30 mouse cellular contexts compared by ENCODE assay signal in the genomic region with DNA sequence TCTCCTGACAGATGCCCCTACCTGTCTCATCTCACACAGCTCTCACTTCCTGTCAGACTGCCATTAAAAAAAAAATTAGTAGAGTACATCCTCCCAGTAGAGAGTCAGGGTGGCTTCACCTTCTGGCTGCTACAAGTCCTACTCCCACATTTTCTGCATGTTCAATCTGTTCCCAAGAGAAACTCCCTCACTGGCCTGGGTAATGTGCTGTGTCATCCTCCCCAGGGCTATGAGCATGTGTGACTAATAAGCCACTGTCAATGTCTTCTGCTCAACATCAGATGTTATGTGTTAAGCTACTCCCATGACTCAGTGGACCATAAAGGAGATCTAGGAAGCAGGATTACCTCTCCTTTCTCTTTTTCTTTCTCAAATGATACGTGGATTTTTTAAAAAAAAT.
DNase-seq lines count a peak whose midpoint lies in the region; ATAC-seq and TF ChIP-seq lines count a peak whose summit lies in the region.
"Had no signal": no experiment of that assay in that cellular context is flagged by ENCODE, and none has a peak within 500 bp of the region (broad histone marks: within the 10 kb centered on the region; RNA-seq: fewer than 3 reads in every experiment).

No protein-coding gene starts in this region.

- no peaks in the 10 kb centered on the region for H3K4me1 ChIP-seq in kidney, postnatal 0 days (replicated peaks; ENCODE audit: insufficient read depth, low read length)
- no peaks in the 10 kb centered on the region for H3K4me1 ChIP-seq in embryonic fibroblast, embryonic 13.5 days (ENCODE audit: control insufficient read depth, insufficient read depth, low read length)
- no peaks in the 10 kb centered on the region for H3K4me1 ChIP-seq in intestine, embryonic 16.5 days (ENCODE audit: control insufficient read depth, insufficient read depth, low read length)
- H3K4me1 ChIP-seq: forebrain, embryonic 13.5 days; hindbrain, embryonic 12.5 days; intestine, embryonic 15.5 days; midbrain, embryonic 10.5 days; midbrain, embryonic 15.5 days; neural tube, embryonic 12.5 days; stomach, embryonic 15.5 days had no signal

- no peaks in the 10 kb centered on the region for H3K27me3 ChIP-seq in kidney, postnatal 0 days (ENCODE audit: insufficient read depth, low read length)
- no peaks in the 10 kb centered on the region for H3K27me3 ChIP-seq in C2C12 (ENCODE audit: control insufficient read depth, insufficient read depth, insufficient read length)
- H3K27me3 ChIP-seq in intestine, embryonic 16.5 days (replicated peaks; ENCODE audit: control insufficient read depth, insufficient read depth, low read length) = no peaks in the 10 kb centered on the region
- H3K27me3 ChIP-seq: forebrain, embryonic 13.5 days; hindbrain, embryonic 12.5 days; intestine, embryonic 15.5 days; midbrain, embryonic 15.5 days; neural tube, embryonic 12.5 days; stomach, embryonic 15.5 days had no signal

- DNase-seq in adrenal gland, adult (ENCODE audit: inconsistent age in 2 of 2, low spot score in 1 of 2) = peak; percentile 3 to 26
- no peak for DNase-seq in adrenal gland, postnatal 4 days (ENCODE audit: low spot score in 2 of 2)
- DNase-seq in kidney, postnatal 0 days (ENCODE audit: low spot score) = peak; percentile 46
- no peak for DNase-seq in kidney, adult 8-10 months
- DNase-seq: adrenal gland, postnatal 10 days; cerebellum, adult 11-12 months; cerebellum, adult 9-11 months; gastrocnemius, postnatal 36 days; heart, adult 18-20 months; heart, postnatal 36 days; kidney, postnatal 14 days; liver; lung, embryonic 14.5 days; right cerebral cortex, postnatal 14 days; thymus, postnatal 14 days had no signal

- no peaks in the 10 kb centered on the region for H3K79me2 ChIP-seq in C2C12 (ENCODE audit: control insufficient read depth, insufficient read depth)

- TF ChIP-seq POLR2A in embryonic fibroblast, embryonic 13.5 days (IDR thresholded peaks at IDR 0.05; ENCODE audit: low read depth, low read length) = no peak

- no peaks in the 10 kb centered on the region for H3K9me3 ChIP-seq in kidney, postnatal 0 days (replicated peaks; ENCODE audit: low read length)
- no peaks in the 10 kb centered on the region for H3K9me3 ChIP-seq in intestine, embryonic 16.5 days (ENCODE audit: control insufficient read depth, low read length)
- H3K9me3 ChIP-seq: forebrain, embryonic 13.5 days; hindbrain, embryonic 12.5 days; intestine, embryonic 15.5 days; midbrain, embryonic 10.5 days; midbrain, embryonic 15.5 days; neural tube, embryonic 12.5 days; stomach, embryonic 15.5 days had no signal

- H3K27ac ChIP-seq in kidney, postnatal 0 days = no peak overlapping the region
- peak overlapping the region; percentile 18; the same call in 1 of the 2 replicates for H3K27ac ChIP-seq in embryonic fibroblast, embryonic 13.5 days (ENCODE audit: insufficient read depth, low read length)
- no peak overlapping the region for H3K27ac ChIP-seq in intestine, embryonic 16.5 days (ENCODE audit: low read length)
- H3K27ac ChIP-seq: forebrain, embryonic 13.5 days; hindbrain, embryonic 12.5 days; hindbrain, postnatal 0 days; intestine, embryonic 15.5 days; liver, embryonic 14.5 days; midbrain, embryonic 10.5 days; midbrain, embryonic 15.5 days; neural tube, embryonic 12.5 days; stomach, embryonic 15.5 days had no signal

- no peaks in the 10 kb centered on the region for H3K36me3 ChIP-seq in kidney, postnatal 0 days (ENCODE audit: insufficient read depth, low read length)
- H3K36me3 ChIP-seq in C2C12 (ENCODE audit: control insufficient read depth, insufficient read depth) = no peaks in the 10 kb centered on the region
- H3K36me3 ChIP-seq in intestine, embryonic 16.5 days (ENCODE audit: control insufficient read depth, insufficient read depth, low read length) = no peaks in the 10 kb centered on the region
- H3K36me3 ChIP-seq: hindbrain, embryonic 12.5 days; intestine, embryonic 15.5 days; midbrain, embryonic 10.5 days; midbrain, embryonic 15.5 days; neural tube, embryonic 12.5 days; stomach, embryonic 15.5 days had no signal

- no peak overlapping the region for H3ac ChIP-seq in C2C12 (ENCODE audit: control insufficient read depth, insufficient read length, low read depth)

- H3K4me2 ChIP-seq in kidney, postnatal 0 days (ENCODE audit: low read length) = no peak overlapping the region
- no peak overlapping the region for H3K4me2 ChIP-seq in intestine, embryonic 16.5 days (ENCODE audit: low read depth, low read length)
- H3K4me2 ChIP-seq: forebrain, embryonic 13.5 days; heart, embryonic 11.5 days; hindbrain, embryonic 12.5 days; intestine, embryonic 15.5 days; lung, embryonic 14.5 days; midbrain, embryonic 15.5 days; neural tube, embryonic 12.5 days; stomach, embryonic 15.5 days had no signal

- peak; percentile 79; the same call in 1 of the 2 replicates for ATAC-seq in kidney, postnatal 0 days (replicated peaks; ENCODE audit: low FRiP score, low read depth)
- no peak for ATAC-seq in intestine, embryonic 16.5 days
- no peak for ATAC-seq in monocyte, adult 5-6 weeks (replicated peaks; ENCODE audit: insufficient number of reproducible peaks, low FRiP score, low TSS enrichment, poor library complexity, severe bottlenecking)
- ATAC-seq: CD4-positive, CD25-positive, alpha-beta regulatory T cell, adult 4 months; forebrain, embryonic 13.5 days; hindbrain, postnatal 0 days; intestine, embryonic 15.5 days; midbrain, embryonic 15.5 days had no signal

- H3K79me3 ChIP-seq in C2C12 (ENCODE audit: low read depth) = no peaks in the 10 kb centered on the region

- no peak overlapping the region for H3K9ac ChIP-seq in kidney, postnatal 0 days (ENCODE audit: low read depth, low read length)
- H3K9ac ChIP-seq in intestine, embryonic 16.5 days (ENCODE audit: low read depth, low read length) = no peak overlapping the region
- H3K9ac ChIP-seq: forebrain, embryonic 13.5 days; hindbrain, embryonic 12.5 days; intestine, embryonic 15.5 days; liver, embryonic 14.5 days; lung, embryonic 14.5 days; midbrain, embryonic 15.5 days; neural tube, embryonic 12.5 days; stomach, embryonic 15.5 days had no signal

- no peak for TF ChIP-seq CTCF in kidney, postnatal 0 days (IDR thresholded peaks at IDR 0.05; ENCODE audit: low read depth)
- TF ChIP-seq CTCF in C2C12 (IDR thresholded peaks at IDR 0.05; ENCODE audit: control insufficient read depth, insufficient read depth, insufficient read length) = no peak
- TF ChIP-seq CTCF in embryonic fibroblast, embryonic 13.5 days (IDR thresholded peaks at IDR 0.05; ENCODE audit: borderline replicate concordance, insufficient read depth, low read length) = no peak

- 35% methylated on average over 1 of the region's 1 CpGs for WGBS in kidney, postnatal 0 days
- 58% methylated on average over 1 of the region's 1 CpGs for WGBS in intestine, embryonic 16.5 days

- no peak overlapping the region for H3K4me3 ChIP-seq in kidney, postnatal 0 days (replicated peaks; ENCODE audit: low read depth, low read length)
- no peak overlapping the region for H3K4me3 ChIP-seq in C2C12 (ENCODE audit: insufficient read depth, poor library complexity, severe bottlenecking)
- no peak overlapping the region for H3K4me3 ChIP-seq in embryonic fibroblast, embryonic 13.5 days (ENCODE audit: insufficient read depth, low read length)
- H3K4me3 ChIP-seq in intestine, embryonic 16.5 days (ENCODE audit: low read length) = no peak overlapping the region
- H3K4me3 ChIP-seq: forebrain, embryonic 13.5 days; hindbrain, embryonic 12.5 days; intestine, embryonic 15.5 days; midbrain, embryonic 10.5 days; midbrain, embryonic 15.5 days; neural tube, embryonic 12.5 days; stomach, embryonic 15.5 days had no signal

TF ChIP-seq in C2C12, 6 proteins besides CTCF, POLR2A, EP300 and RAD21:
- no peak for TF ChIP-seq MYOG (IDR thresholded peaks at IDR 0.05; ENCODE audit: control insufficient read depth, extremely low read depth, insufficient read length)
- TF ChIP-seq FOSL1 (IDR thresholded peaks at IDR 0.05; ENCODE audit: insufficient read depth, low read length, poor library complexity, severe bottlenecking) = peak; percentile 33
- TF ChIP-seq MYOD1 (IDR thresholded peaks at IDR 0.05; ENCODE audit: control insufficient read depth, insufficient read length, low read depth) = peak; percentile 6
- no peak for TF ChIP-seq USF1 (IDR thresholded peaks at IDR 0.05; ENCODE audit: low read depth)
- TF ChIP-seq MAX (IDR thresholded peaks at IDR 0.05) = no peak
- no peak for TF ChIP-seq CEBPB (IDR thresholded peaks at IDR 0.05; ENCODE audit: low read depth)

Comparison
In these comparisons a context has a peak if more than half of its experiments do, and no peak if none do; other contexts are left out.
1. DNase-seq: peak in adrenal gland, adult (2 of 2) and kidney, postnatal 0 days (single experiment); none in adrenal gland, postnatal 4 days (0 of 2) and kidney, adult 8-10 months (0 of 2).